Mouse (Mus musculus) midbrain, embryonic 13.5 days (tissue): ENCODE measurements around the gene Asnsd1. TPM values are rescaled to one million over a fixed set of nuclear protein-coding genes. Genes with fewer than 3 reads are reported as not detected.
"Not testable (repeated sequence)": the region's sequence is repeated elsewhere in the genome, so short reads cannot be mapped to it uniquely, and the experiment has no call there.

Source experiments
- ATAC-seq: fragments of 200-750 bp; cut with Nextera tagmentation; 2 replicates; pipeline ENCODE4 v1.8.0; 2017; ENCODE audit warnings: mild to moderate bottlenecking, moderate TSS enrichment, moderate library complexity
- H3K27ac ChIP-seq: fragments of 300-500 bp; sonication (generic); 2 replicates; pipeline ENCODE4 v1.5.1; 2015; ENCODE audit warnings: inconsistent platforms, mild to moderate bottlenecking, moderate library complexity
- H3K27me3 ChIP-seq: fragments of 300-500 bp; sonication (generic); 2 replicates; pipeline ENCODE4 v1.6.1; 2015; ENCODE audit warnings: mild to moderate bottlenecking, inconsistent platforms
- H3K36me3 ChIP-seq: fragments of 300-500 bp; sonication (generic); 2 replicates; pipeline ENCODE4 v1.6.1; 2015; ENCODE audit warnings: mild to moderate bottlenecking, inconsistent platforms
- H3K4me1 ChIP-seq: fragments of 300-500 bp; sonication (generic); replicated peaks from 2 replicates; pipeline ENCODE4 v1.6.1; 2015; ENCODE audit warnings: inconsistent platforms
- H3K4me2 ChIP-seq: fragments of 300-500 bp; sonication (generic); replicated peaks from 2 replicates; pipeline ENCODE4 v1.6.1; 2015; ENCODE audit warnings: moderate library complexity, mild to moderate bottlenecking, inconsistent platforms
- H3K4me3 ChIP-seq: fragments of 300-500 bp; sonication (generic); replicated peaks from 2 replicates; pipeline ENCODE4 v1.5.1; 2015; ENCODE audit warnings: mild to moderate bottlenecking, inconsistent platforms
- H3K9ac ChIP-seq: fragments of 300-500 bp; sonication (generic); replicated peaks from 2 replicates; pipeline ENCODE4 v1.6.1; 2015; ENCODE audit warnings: mild to moderate bottlenecking, inconsistent platforms
- H3K9me3 ChIP-seq: fragments of 300-500 bp; sonication (generic); 2 replicates; pipeline ENCODE4 v1.6.1; 2016; ENCODE audit warnings: mild to moderate bottlenecking, inconsistent platforms
- WGBS: fragments of 180-500 bp; shearing (Covaris S2); methylation state at CpG from one replicate; pipeline ENCODE4 v1.1.7; 2015; 5-methylcytosine and 5-hydroxymethylcytosine counted together
- polyA plus RNA-seq: library from polyadenylated mRNA; unstranded; fragments of >200 nt; fragmentation: Nextera tagmentation; extraction: Ambion mirVana; gene quantifications from 2 replicates; pipeline ENCODE4 v1.2.1, GENCODE M21; 2015

The Asnsd1 gene
- 67.9 and 71.7 TPM in 2 replicates for polyA plus RNA-seq

GRCm38 (mm10) chr1:53352327-53353261 lies at the start of gene Asnsd1, which contains the start of the genes Asdurf and Gm28551:
Gene Asnsd1, minus strand, starts transcription at chr1:53352752.
Gene Asdurf, minus strand, starts transcription at chr1:53352619.
Gene Gm28551, minus strand, starts transcription at chr1:53352667.
- Histone ChIP-seq H3K27ac (peak within 1 kb of the TSS; percentile 87), H3K27me3 (no peaks in the 10 kb centered on the region), H3K4me1 (peaks cover 9% of the 10 kb centered on the region), H3K9me3 (no peaks in the 10 kb centered on the region), H3K9ac (peak within 1 kb of the TSS; percentile 88), H3K4me3 (peak within 1 kb of the TSS; percentile 78), H3K36me3 (peaks cover 18% of the 10 kb centered on the region), H3K4me2 (peak within 1 kb of the TSS; percentile 56)
- peak; percentile 100 for ATAC-seq
- WGBS: 0% methylated on average over 44 of the region's 44 CpGs

GRCm38 (mm10) chr1:53393936-53394760 lies 41.6 kb upstream of the Asnsd1 start:
- not testable (repeated sequence) for H3K27ac ChIP-seq, H3K4me3 ChIP-seq, ATAC-seq, H3K27me3 ChIP-seq, H3K9me3 ChIP-seq, H3K36me3 ChIP-seq, H3K4me1 ChIP-seq, H3K9ac ChIP-seq
- H3K4me2 ChIP-seq: peak overlapping the region; percentile 5
- WGBS: 33% methylated on average over 21 of the region's 21 CpGs

GRCm38 (mm10) chr1:53388762-53389161 lies 36.2 kb upstream of the Asnsd1 start:
- H3K4me1 ChIP-seq: no peaks in the 10 kb centered on the region
- no peak overlapping the region for H3K27ac ChIP-seq
- H3K9me3 ChIP-seq: 0 out of 2 replicates have a peak, but pooled peaks cover 2% of the 10 kb centered on the region
- no peak overlapping the region for H3K9ac ChIP-seq
- H3K27me3 ChIP-seq: no peaks in the 10 kb centered on the region
- 93% methylated on average over 10 of the region's 14 CpGs for WGBS
- no peak for ATAC-seq
- H3K4me3 ChIP-seq: no peak overlapping the region
- H3K36me3 ChIP-seq: no peaks in the 10 kb centered on the region
- no peak overlapping the region for H3K4me2 ChIP-seq

GRCm38 (mm10) chr1:53384085-53384688 lies 31.6 kb upstream of the Asnsd1 start:
- Histone ChIP-seq H3K36me3 (no peaks in the 10 kb centered on the region), H3K27me3 (no peaks in the 10 kb centered on the region), H3K27ac (no peak overlapping the region), H3K4me1 (no peaks in the 10 kb centered on the region), H3K9ac (no peak overlapping the region), H3K9me3 (0 out of 2 replicates have a peak, but pooled peaks cover 2% of the 10 kb centered on the region), H3K4me2 (no peak overlapping the region), H3K4me3 (no peak overlapping the region)
- ATAC-seq: no peak
- 70% methylated on average over 6 of the region's 6 CpGs for whole genome bisulfite sequencing

GRCm38 (mm10) chr1:53377731-53378130 lies 25.2 kb upstream of the Asnsd1 start:
- H3K4me2 ChIP-seq: no peak overlapping the region
- no peak overlapping the region for H3K27ac ChIP-seq
- ATAC-seq: no peak
- H3K9ac ChIP-seq: no peak overlapping the region
- no peak overlapping the region for H3K4me3 ChIP-seq
- H3K36me3 ChIP-seq: no peaks in the 10 kb centered on the region
- 68% methylated on average over 3 of the region's 3 CpGs for WGBS
- H3K9me3 ChIP-seq: no peaks in the 10 kb centered on the region
- H3K27me3 ChIP-seq: no peaks in the 10 kb centered on the region
- 0 out of 2 replicates have a peak, but pooled peaks cover 3% of the 10 kb centered on the region for H3K4me1 ChIP-seq

GRCm38 (mm10) chr1:53375965-53376364 lies 23.4 kb upstream of the Asnsd1 start:
- ATAC-seq, H3K9me3 ChIP-seq, H3K27me3 ChIP-seq, H3K4me1 ChIP-seq, H3K4me3 ChIP-seq, H3K36me3 ChIP-seq, H3K9ac ChIP-seq, H3K27ac ChIP-seq, H3K4me2 ChIP-seq: not testable (repeated sequence)
- WGBS: 86% methylated on average over 2 of the region's 2 CpGs

- H3K4me2 ChIP-seq: no peak overlapping the region
- H3K27me3 ChIP-seq: no peaks in the 10 kb centered on the region
- H3K9ac ChIP-seq: no peak overlapping the region
- ATAC-seq: no peak
- H3K36me3 ChIP-seq: no peaks in the 10 kb centered on the region
- H3K4me3 ChIP-seq: no peak overlapping the region
- no peaks in the 10 kb centered on the region for H3K4me1 ChIP-seq
- no peaks in the 10 kb centered on the region for H3K9me3 ChIP-seq
- no peak overlapping the region for H3K27ac ChIP-seq
These were observed 6.4 kb upstream of the Asnsd1 start for GRCm38 (mm10) chr1:53358988-53359387.

GRCm38 (mm10) chr1:53341071-53341470 lies 11.5 kb downstream of the Asnsd1 start:
- peaks cover 10% of the 10 kb centered on the region for H3K9me3 ChIP-seq
- H3K36me3 ChIP-seq: peaks cover 51% of the 10 kb centered on the region
- no peak overlapping the region for H3K9ac ChIP-seq

GRCm38 (mm10) chr1:53337403-53337802 lies 15.1 kb downstream of the Asnsd1 start:
- 75% methylated on average over 2 of the region's 2 CpGs for WGBS
- H3K36me3 ChIP-seq: peaks cover 23% of the 10 kb centered on the region

More at GRCm38 (mm10) chr1:53341071-53341470, 11.5 kb downstream of the Asnsd1 start:
- H3K4me2 ChIP-seq: no peak overlapping the region
- H3K27me3 ChIP-seq: no peaks in the 10 kb centered on the region
- no peak overlapping the region for H3K4me3 ChIP-seq
- WGBS: 100% methylated on average over 2 of the region's 2 CpGs
- H3K4me1 ChIP-seq: no peaks in the 10 kb centered on the region
- no peak overlapping the region for H3K27ac ChIP-seq
- ATAC-seq: no peak

GRCm38 (mm10) chr1:53335465-53335864 lies 17.1 kb downstream of the Asnsd1 start:
- no peak overlapping the region for H3K27ac ChIP-seq
- no peaks in the 10 kb centered on the region for H3K4me1 ChIP-seq
- no peaks in the 10 kb centered on the region for H3K27me3 ChIP-seq
- ATAC-seq: no peak
- H3K9ac ChIP-seq: no peak overlapping the region
- no peak overlapping the region for H3K4me2 ChIP-seq
- H3K4me3 ChIP-seq: no peak overlapping the region
- H3K36me3 ChIP-seq: peaks cover 3% of the 10 kb centered on the region
- no peaks in the 10 kb centered on the region; the same call in none of the 2 replicates for H3K9me3 ChIP-seq

More at GRCm38 (mm10) chr1:53337403-53337802, 15.1 kb downstream of the Asnsd1 start:
- not testable (repeated sequence) for H3K4me2 ChIP-seq, H3K4me1 ChIP-seq, H3K4me3 ChIP-seq, ATAC-seq, H3K27ac ChIP-seq, H3K27me3 ChIP-seq, H3K9ac ChIP-seq, H3K9me3 ChIP-seq

- H3K4me3 ChIP-seq, H3K4me1 ChIP-seq, H3K27me3 ChIP-seq, H3K9me3 ChIP-seq, ATAC-seq, H3K9ac ChIP-seq, H3K27ac ChIP-seq, H3K4me2 ChIP-seq, H3K36me3 ChIP-seq: not testable (repeated sequence)
- 68% methylated on average over 5 of the region's 5 CpGs for WGBS
These were observed 19.0 kb downstream of the Asnsd1 start for GRCm38 (mm10) chr1:53333527-53333926.
